Mouse (Mus musculus) embryonic facial prominence, embryonic 14.5 days (tissue): ENCODE measurements around the gene Nedd4. TPM values are rescaled to one million over a fixed set of nuclear protein-coding genes. Genes with fewer than 3 reads are reported as not detected.
A peak's percentile ranks its signal among the peaks of the same experiment; 100 is the strongest.

Experiments
- ATAC-seq: fragments of 200-750 bp; cut with Nextera tagmentation; 2 replicates; pipeline ENCODE4 v1.8.0; 2017; ENCODE audit warnings: low read depth, moderate number of reproducible peaks, moderate TSS enrichment
- DNase-seq: peaks from one replicate; pipeline ENCODE4 v3.0.0-alpha.2; 2015; ENCODE audit warnings: low spot score
- H3K27ac ChIP-seq: fragments of 300-500 bp; sonication (generic); replicated peaks from 2 replicates; pipeline ENCODE4 v1.5.1; 2014; ENCODE audit warnings: low read depth, mild to moderate bottlenecking, low read length, moderate library complexity
- H3K27me3 ChIP-seq: fragments of 300-500 bp; sonication (generic); replicated peaks from 2 replicates; pipeline ENCODE4 v1.6.1; 2014; ENCODE audit warnings: low read length; ENCODE audit not compliant: control insufficient read depth, insufficient read depth
- H3K36me3 ChIP-seq: fragments of 300-500 bp; sonication (generic); 2 replicates; pipeline ENCODE4 v1.6.1; 2014; ENCODE audit warnings: low read length, mixed read lengths; ENCODE audit not compliant: control insufficient read depth, insufficient read depth
- H3K4me1 ChIP-seq: fragments of 300-500 bp; sonication (generic); 2 replicates; pipeline ENCODE4 v1.6.1; 2014; ENCODE audit warnings: antibody characterized with exemption, low read length; ENCODE audit not compliant: control insufficient read depth, insufficient read depth
- H3K4me2 ChIP-seq: fragments of 300-500 bp; sonication (generic); 2 replicates; pipeline ENCODE4 v1.6.1; 2014; ENCODE audit warnings: low read depth, mild to moderate bottlenecking, low read length, moderate library complexity, mixed read lengths
- H3K4me3 ChIP-seq: fragments of 300-500 bp; sonication (generic); 2 replicates; pipeline ENCODE4 v1.5.1; 2014; ENCODE audit warnings: low read depth, mild to moderate bottlenecking, low read length
- H3K9ac ChIP-seq: fragments of 300-500 bp; sonication (generic); 2 replicates; pipeline ENCODE4 v1.6.1; 2014; ENCODE audit warnings: low read depth, mild to moderate bottlenecking, low read length, moderate library complexity, mixed read lengths
- H3K9me3 ChIP-seq: fragments of 300-500 bp; sonication (generic); 2 replicates; pipeline ENCODE4 v1.6.1; 2016; ENCODE audit warnings: low read length; ENCODE audit not compliant: control insufficient read depth
- WGBS: fragments of 180-500 bp; shearing (Covaris S2); extraction: QIAGEN DNeasy Blood & Tissue Kit; methylation state at CpG from one replicate; pipeline ENCODE4 v1.1.7; 2014; 5-methylcytosine and 5-hydroxymethylcytosine counted together
- polyA plus RNA-seq: library from polyadenylated mRNA; unstranded; fragments of >200 nt; fragmentation: Nextera tagmentation; extraction: Ambion mirVana; gene quantifications from 2 replicates; pipeline ENCODE4 v1.2.1, GENCODE M21; 2014

The Nedd4 gene
- polyA plus RNA-seq, 1 experiment from 2014 or later: 649 TPM

DNA sequence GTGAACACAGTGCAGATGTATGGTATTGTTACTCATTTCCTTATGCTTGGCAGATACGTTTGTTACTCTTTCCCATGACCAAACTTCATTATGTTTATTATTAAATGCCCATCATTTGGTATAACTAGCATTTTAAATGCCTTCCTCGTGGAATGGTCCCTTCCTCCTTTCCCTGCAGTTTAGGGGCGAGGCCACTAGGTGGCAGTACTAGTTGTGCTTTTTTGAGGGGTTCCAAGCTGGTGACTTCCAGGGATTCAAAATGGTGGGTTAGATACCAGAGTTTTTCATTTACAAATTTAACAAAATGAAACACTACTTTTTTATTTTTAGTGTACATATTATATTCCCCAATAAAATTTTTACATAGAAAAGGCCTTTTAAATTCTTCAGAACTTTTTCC, 71.8 kb downstream of the Nedd4 start:
- Histone ChIP-seq H3K4me3 (no peak overlapping the region), H3K4me2 (no peak overlapping the region), H3K27ac (no peak overlapping the region), H3K27me3 (no peaks in the 10 kb centered on the region), H3K36me3 (peaks cover 93% of the 10 kb centered on the region), H3K9me3 (no peaks in the 10 kb centered on the region), H3K9ac (no peak overlapping the region), H3K4me1 (no peaks in the 10 kb centered on the region)
- 38% methylated on average over 3 of the region's 3 CpGs for WGBS
- DNase-seq: no peak
- ATAC-seq: peak; percentile 31; the same call in 1 of the 2 replicates

DNA sequence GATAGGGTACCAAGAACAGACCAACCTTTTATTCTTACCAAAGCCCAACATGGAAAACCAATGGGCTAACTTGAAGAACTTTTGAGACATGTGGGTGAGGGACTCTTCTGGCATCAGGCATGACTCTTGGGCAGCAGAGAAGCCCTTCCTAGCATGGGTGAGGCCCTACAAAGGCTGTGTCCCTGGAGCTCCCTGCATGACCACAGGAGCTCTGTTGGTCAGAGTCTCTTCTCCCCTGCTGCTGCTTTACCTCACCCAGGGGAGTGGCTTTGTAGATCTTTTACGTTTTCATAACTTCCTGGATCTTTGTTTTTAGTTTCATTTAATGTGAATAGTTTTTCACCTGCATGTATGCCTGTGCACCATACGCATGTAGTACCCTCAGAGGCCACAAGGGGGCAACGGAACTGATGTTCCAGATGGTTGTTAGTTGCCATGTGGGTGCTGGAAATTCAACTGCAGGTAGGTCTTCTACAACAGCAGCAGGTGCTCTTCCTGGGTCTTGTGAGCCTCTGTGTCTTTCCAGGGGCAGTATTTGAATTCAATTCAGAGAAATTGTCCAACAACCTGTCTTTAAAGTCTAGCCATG, 73.8 kb downstream of the Nedd4 start:
- Histone ChIP-seq H3K9ac (no peak overlapping the region), H3K27ac (no peak overlapping the region), H3K4me1 (no peaks in the 10 kb centered on the region), H3K4me3 (no peak overlapping the region), H3K27me3 (no peaks in the 10 kb centered on the region), H3K9me3 (no peaks in the 10 kb centered on the region), H3K36me3 (peaks cover 99% of the 10 kb centered on the region), H3K4me2 (no peak overlapping the region)
- no peak for DNase-seq
- no peak for ATAC-seq
- WGBS: 65% methylated on average over 3 of the region's 3 CpGs

DNA sequence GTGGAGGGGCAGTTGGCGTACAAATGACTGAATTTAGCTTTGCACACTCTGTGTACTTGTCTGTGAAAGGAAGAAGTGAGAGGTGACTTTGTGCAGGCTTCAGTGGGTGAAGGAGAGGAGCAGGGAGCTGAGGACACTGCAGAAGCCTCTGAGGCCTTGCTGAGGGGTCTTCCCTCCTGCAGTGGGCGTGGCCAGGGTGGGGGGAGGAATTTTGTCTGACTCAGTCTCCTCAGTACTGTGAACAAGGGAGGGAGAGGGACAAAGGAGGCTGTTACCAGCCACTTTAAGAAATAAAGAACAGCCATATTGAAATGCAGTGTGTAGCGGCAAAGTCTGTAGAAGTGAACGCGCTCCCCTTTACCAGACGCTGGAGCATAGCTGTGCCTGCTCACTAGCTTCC, 79.1 kb downstream of the Nedd4 start:
- H3K36me3 ChIP-seq: peaks cover 100% of the 10 kb centered on the region
- ATAC-seq (peak; percentile 19; the same call in 1 of the 2 replicates), DNase-seq (no peak)
- no peaks in the 10 kb centered on the region for H3K27me3 ChIP-seq
- no peak overlapping the region for H3K4me2 ChIP-seq
- H3K9ac ChIP-seq: no peak overlapping the region
- H3K27ac ChIP-seq: no peak overlapping the region
- WGBS: 95% methylated on average over 6 of the region's 6 CpGs
- H3K4me3 ChIP-seq: no peak overlapping the region
- no peaks in the 10 kb centered on the region for H3K4me1 ChIP-seq
- no peaks in the 10 kb centered on the region for H3K9me3 ChIP-seq

DNA sequence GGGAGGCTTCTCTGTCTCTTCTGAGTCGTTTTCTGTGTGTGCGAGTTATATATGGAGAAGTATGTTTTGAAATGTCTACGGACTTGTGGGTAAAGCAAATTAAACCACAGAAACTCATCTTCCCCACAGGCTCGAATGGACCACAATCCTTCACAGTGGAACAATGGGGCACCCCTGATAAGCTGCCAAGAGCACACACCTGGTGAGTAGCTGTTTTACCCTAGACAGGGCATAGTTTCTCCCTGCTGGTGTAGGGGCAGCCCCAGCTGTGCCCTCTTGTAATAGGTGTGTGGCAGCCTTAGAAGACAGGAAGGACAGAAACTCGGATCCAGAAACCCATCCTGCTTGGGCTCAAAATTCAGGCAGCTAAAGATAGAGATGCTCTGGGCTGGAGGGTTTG, 84.1 kb downstream of the Nedd4 start:
- Histone ChIP-seq H3K4me1 (no peaks in the 10 kb centered on the region), H3K36me3 (peaks cover 81% of the 10 kb centered on the region), H3K27me3 (no peaks in the 10 kb centered on the region), H3K4me2 (no peak overlapping the region), H3K27ac (no peak overlapping the region), H3K9me3 (no peaks in the 10 kb centered on the region), H3K4me3 (no peak overlapping the region), H3K9ac (no peak overlapping the region)
- 78% methylated on average over 5 of the region's 5 CpGs for WGBS
- no peak for ATAC-seq
- no peak for DNase-seq

DNA sequence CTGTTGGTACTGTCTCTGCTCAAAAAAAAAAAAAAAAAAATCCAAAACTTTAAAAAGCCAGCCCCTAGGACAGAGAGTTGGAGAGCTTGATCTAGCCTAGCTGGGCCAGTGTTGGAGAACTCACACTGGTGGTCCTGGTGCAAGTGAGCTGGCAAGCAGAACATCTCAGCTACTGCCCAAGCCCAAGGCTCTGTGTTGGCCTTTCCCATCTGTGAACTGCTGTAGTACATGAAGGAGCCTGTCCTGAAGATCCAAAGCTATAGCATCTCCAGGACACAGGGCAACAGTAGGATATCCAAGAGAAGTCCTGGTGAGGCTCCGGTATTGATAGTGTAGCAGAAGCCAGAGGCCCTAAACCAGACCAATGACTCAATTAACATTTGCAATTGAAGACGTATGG, 88.1 kb downstream of the Nedd4 start:
- 65% methylated on average over 2 of the region's 2 CpGs for WGBS
- H3K9me3 ChIP-seq: no peaks in the 10 kb centered on the region
- no peaks in the 10 kb centered on the region for H3K4me1 ChIP-seq
- H3K9ac ChIP-seq: no peak overlapping the region
- no peak overlapping the region for H3K4me3 ChIP-seq
- H3K4me2 ChIP-seq: no peak overlapping the region
- no peak for DNase-seq
- H3K27me3 ChIP-seq: no peaks in the 10 kb centered on the region
- H3K36me3 ChIP-seq: peaks cover 41% of the 10 kb centered on the region
- no peak overlapping the region for H3K27ac ChIP-seq
- no peak for ATAC-seq

DNA sequence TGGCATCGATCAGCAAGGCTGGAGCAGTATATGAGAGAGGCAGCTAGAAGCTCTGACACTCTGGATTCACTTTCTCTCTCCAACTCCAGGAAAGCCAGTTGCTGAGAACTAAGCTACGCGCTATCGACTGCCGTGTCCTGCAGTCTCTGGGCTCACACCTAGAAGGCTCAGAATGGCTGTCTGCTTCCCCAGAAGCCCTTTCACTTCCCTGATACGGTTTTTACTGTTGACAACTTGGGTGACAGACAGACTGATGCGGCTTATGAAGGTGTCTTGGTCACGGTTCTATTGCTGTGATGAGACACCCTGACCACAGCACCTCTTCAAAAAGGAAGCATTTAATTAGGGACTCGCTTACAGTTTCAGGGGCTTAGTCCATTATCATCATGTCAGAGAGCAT, 90.5 kb downstream of the Nedd4 start:
- H3K27ac ChIP-seq: no peak overlapping the region
- no peaks in the 10 kb centered on the region for H3K4me1 ChIP-seq
- WGBS: 60% methylated on average over 9 of the region's 9 CpGs
- ATAC-seq (no peak), DNase-seq (no peak)
- no peak overlapping the region for H3K4me3 ChIP-seq
- H3K36me3 ChIP-seq: peaks cover 18% of the 10 kb centered on the region
- H3K9me3 ChIP-seq: no peaks in the 10 kb centered on the region
- no peak overlapping the region for H3K4me2 ChIP-seq
- no peaks in the 10 kb centered on the region for H3K27me3 ChIP-seq
- H3K9ac ChIP-seq: no peak overlapping the region

DNA sequence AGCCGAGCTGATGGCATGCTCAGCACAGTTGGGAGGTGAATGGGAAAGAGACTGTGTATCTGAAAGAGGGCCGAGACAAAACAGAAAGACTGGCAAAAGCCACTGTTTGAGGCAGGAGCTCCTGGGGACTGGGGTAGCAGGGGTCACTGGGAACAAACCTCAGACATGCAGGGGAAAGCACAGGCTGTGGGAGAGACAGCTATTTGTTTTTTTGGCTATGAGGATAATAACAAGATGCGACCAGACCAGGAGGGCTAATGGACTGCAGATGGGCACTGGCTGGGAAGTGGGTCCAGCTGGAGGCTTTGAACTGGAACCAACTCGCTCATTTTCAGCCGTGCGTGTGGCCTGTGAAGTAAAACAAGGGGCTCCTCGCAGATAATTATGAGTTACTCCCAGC, 91.6 kb downstream of the Nedd4 start:
- H3K27me3 ChIP-seq: no peaks in the 10 kb centered on the region
- no peak overlapping the region for H3K4me2 ChIP-seq
- DNase-seq: peak; percentile 70
- H3K36me3 ChIP-seq: peaks cover 7% of the 10 kb centered on the region
- WGBS: 9% methylated on average over 7 of the region's 7 CpGs
- no peaks in the 10 kb centered on the region for H3K9me3 ChIP-seq
- ATAC-seq: peak; percentile 41; the same call in 1 of the 2 replicates
- H3K4me3 ChIP-seq: no peak overlapping the region
- H3K9ac ChIP-seq: no peak overlapping the region
- peaks cover 6% of the 10 kb centered on the region; the same call in 1 of the 2 replicates for H3K4me1 ChIP-seq
- H3K27ac ChIP-seq: no peak overlapping the region

DNA sequence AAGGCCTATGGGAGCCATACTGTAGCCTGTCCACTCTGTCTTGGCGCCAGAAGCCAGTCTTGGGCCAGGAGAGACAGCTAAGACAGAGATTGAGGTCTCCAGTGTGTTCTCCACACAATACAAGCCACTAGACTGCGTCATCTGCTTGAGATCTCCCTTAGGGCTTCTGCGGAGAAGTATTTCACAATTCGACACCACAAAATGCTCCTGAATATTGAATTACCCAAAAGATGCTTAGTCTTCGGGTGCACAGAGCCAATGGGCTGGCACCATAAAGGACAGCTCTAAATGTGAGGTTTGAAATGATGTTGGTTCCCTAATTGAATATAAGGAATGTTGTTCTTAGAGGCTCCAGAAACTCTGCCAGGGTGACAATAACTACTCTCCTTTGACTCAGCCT, 95.0 kb downstream of the Nedd4 start:
- no peak overlapping the region for H3K9ac ChIP-seq
- H3K9me3 ChIP-seq: no peaks in the 10 kb centered on the region
- H3K27ac ChIP-seq: no peak overlapping the region
- H3K4me2 ChIP-seq: no peak overlapping the region
- 69% methylated on average over 5 of the region's 5 CpGs for WGBS
- ATAC-seq (no peak), DNase-seq (no peak)
- no peak overlapping the region for H3K4me3 ChIP-seq
- H3K4me1 ChIP-seq: peaks cover 7% of the 10 kb centered on the region; the same call in 1 of the 2 replicates
- no peaks in the 10 kb centered on the region for H3K36me3 ChIP-seq
- H3K27me3 ChIP-seq: no peaks in the 10 kb centered on the region

DNA sequence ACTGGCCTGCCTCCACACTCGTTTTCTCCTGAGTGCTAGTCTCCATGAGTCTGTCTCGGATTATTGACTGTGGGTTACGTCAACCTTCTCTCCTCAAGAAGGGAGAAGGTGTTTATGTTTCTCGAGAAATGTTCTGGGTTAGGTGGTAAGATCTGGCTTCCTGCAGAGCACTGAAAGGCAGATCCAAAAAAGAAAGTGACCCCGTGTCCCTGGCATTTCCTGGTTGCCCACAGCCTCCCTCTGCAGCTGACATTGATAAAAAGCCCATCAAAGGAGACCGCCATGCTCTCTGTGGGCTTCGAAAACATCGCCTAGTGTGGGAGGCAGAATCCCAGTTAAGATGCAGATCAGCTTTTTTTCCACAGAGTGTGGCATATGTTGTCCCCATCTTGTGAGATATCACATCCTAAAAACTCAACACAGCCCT, 96.6 kb downstream of the Nedd4 start:
- ATAC-seq (no peak), DNase-seq (no peak)
- WGBS: 19% methylated on average over 8 of the region's 8 CpGs
- Histone ChIP-seq H3K4me1 (peaks cover 14% of the 10 kb centered on the region; the same call in 1 of the 2 replicates), H3K36me3 (no peaks in the 10 kb centered on the region), H3K9me3 (no peaks in the 10 kb centered on the region), H3K27me3 (no peaks in the 10 kb centered on the region), H3K4me2 (no peak overlapping the region), H3K9ac (no peak overlapping the region), H3K4me3 (no peak overlapping the region), H3K27ac (no peak overlapping the region)
